Comparison of ENCODE assay signal across 10 mouse cellular contexts in genomic region chr4:141705331-141705730, GRCm38 (mm10). TPM values are rescaled to one million over a fixed set of nuclear protein-coding genes. Genes with fewer than 3 reads are reported as not detected.
DNase-seq lines count a peak whose midpoint lies in the region; ATAC-seq lines count a peak whose summit lies in the region.
"Had no signal": no experiment of that assay in that cellular context is flagged by ENCODE, and none has a peak within 500 bp of the region (broad histone marks: within the 10 kb centered on the region; RNA-seq: fewer than 3 reads in every experiment).

No protein-coding gene starts in this region.

- no peak overlapping the region for H3K4me3 ChIP-seq in forebrain, embryonic 15.5 days
- H3K4me3 ChIP-seq in forebrain, embryonic 12.5 days (replicated peaks): no peak overlapping the region
- H3K4me3 ChIP-seq in heart, embryonic 11.5 days (ENCODE audit: low read depth, low read length): no peak overlapping the region
- H3K4me3 ChIP-seq: neural tube, embryonic 12.5 days had no signal

- peaks cover 69% of the 10 kb centered on the region for H3K36me3 ChIP-seq in forebrain, embryonic 15.5 days
- H3K36me3 ChIP-seq in forebrain, embryonic 12.5 days (replicated peaks): peaks cover 94% of the 10 kb centered on the region
- peaks cover 58% of the 10 kb centered on the region for H3K36me3 ChIP-seq in heart, embryonic 11.5 days (ENCODE audit: control insufficient read depth, insufficient read depth, low read length)

- peak overlapping the region; percentile 61 for H3K27ac ChIP-seq in forebrain, embryonic 15.5 days (replicated peaks)
- no peak overlapping the region for H3K27ac ChIP-seq in forebrain, embryonic 12.5 days
- H3K27ac ChIP-seq in heart, embryonic 11.5 days (ENCODE audit: low read depth, low read length): no peak overlapping the region
- H3K27ac ChIP-seq: neural tube, embryonic 12.5 days had no signal

- DNase-seq in MN1 (ENCODE audit: low spot score): peak; percentile 97
- peak; percentile 32 to 42 for DNase-seq in frontal cortex, postnatal 14 days (ENCODE audit: low spot score in 2 of 2)
- peak; percentile 69 for DNase-seq in lung, postnatal 10 days
- no peak for DNase-seq in ovary, postnatal 10 days (ENCODE audit: low spot score)

- H3K4me2 ChIP-seq in forebrain, embryonic 15.5 days (replicated peaks): no peak overlapping the region
- no peak overlapping the region for H3K4me2 ChIP-seq in forebrain, embryonic 12.5 days
- no peak overlapping the region for H3K4me2 ChIP-seq in heart, embryonic 11.5 days
- H3K4me2 ChIP-seq: neural tube, embryonic 12.5 days had no signal

- 65% methylated on average over 4 of the region's 4 CpGs for WGBS in forebrain, embryonic 15.5 days
- WGBS in forebrain, embryonic 12.5 days: 91% methylated on average over 4 of the region's 4 CpGs
- 79% methylated on average over 4 of the region's 4 CpGs for WGBS in heart, embryonic 11.5 days (ENCODE audit: insufficient replicate concordance)

- no peak overlapping the region for H3K9ac ChIP-seq in forebrain, embryonic 15.5 days (replicated peaks)
- H3K9ac ChIP-seq in forebrain, embryonic 12.5 days: no peak overlapping the region
- no peak overlapping the region for H3K9ac ChIP-seq in heart, embryonic 11.5 days (ENCODE audit: low read depth, low read length)
- H3K9ac ChIP-seq: neural tube, embryonic 12.5 days had no signal

- H3K9me3 ChIP-seq in forebrain, embryonic 15.5 days: no peaks in the 10 kb centered on the region
- no peaks in the 10 kb centered on the region for H3K9me3 ChIP-seq in forebrain, embryonic 12.5 days
- H3K9me3 ChIP-seq in heart, embryonic 11.5 days (replicated peaks; ENCODE audit: control insufficient read depth, low read length): no peaks in the 10 kb centered on the region
- H3K9me3 ChIP-seq: neural tube, embryonic 12.5 days had no signal

- H3K4me1 ChIP-seq in forebrain, embryonic 15.5 days: 0 out of 2 replicates have a peak, but pooled peaks cover 3% of the 10 kb centered on the region
- H3K4me1 ChIP-seq in forebrain, embryonic 12.5 days: no peaks in the 10 kb centered on the region
- no peaks in the 10 kb centered on the region for H3K4me1 ChIP-seq in heart, embryonic 11.5 days (ENCODE audit: control insufficient read depth, insufficient read depth, low read length)
- H3K4me1 ChIP-seq: neural tube, embryonic 12.5 days had no signal

- ATAC-seq in forebrain, embryonic 15.5 days (replicated peaks): peak; percentile 85
- ATAC-seq in forebrain, embryonic 12.5 days (ENCODE audit: low FRiP score): no peak
- no peak for ATAC-seq in granulocyte monocyte progenitor cell, adult 5-6 weeks (replicated peaks; ENCODE audit: poor library complexity, severe bottlenecking)
- no peak for ATAC-seq in heart, embryonic 11.5 days (replicated peaks; ENCODE audit: insufficient number of reproducible peaks, low FRiP score, low TSS enrichment)

- no peaks in the 10 kb centered on the region for H3K27me3 ChIP-seq in forebrain, embryonic 15.5 days
- H3K27me3 ChIP-seq in forebrain, embryonic 12.5 days: no peaks in the 10 kb centered on the region
- H3K27me3 ChIP-seq in heart, embryonic 11.5 days (ENCODE audit: control insufficient read depth, insufficient read depth, low read length): no peaks in the 10 kb centered on the region
- H3K27me3 ChIP-seq: CH12.LX; neural tube, embryonic 12.5 days had no signal

RNA-seq across cellular contexts. Expression of gene Ddi2, which starts 17.9 kb away (rescaled TPM):
- polyA plus RNA-seq in forebrain, embryonic 15.5 days (2015; fragmentation: Nextera tagmentation; extraction: Ambion mirVana): 14.6 and 15.3 TPM in 2 replicates
- 22.8 and 25.3 TPM in 2 replicates for polyA plus RNA-seq in forebrain, embryonic 12.5 days (2016; fragmentation: Nextera tagmentation; extraction: Ambion mirVana)
- total RNA-seq in granulocyte monocyte progenitor cell, adult 5-6 weeks (2014; fragmentation: Nextera tagmentation): 27.4 and 32.9 TPM in 2 replicates
- total RNA-seq in granulocyte monocyte progenitor cell, adult 5-6 weeks (2017): 26.8 and 32.7 TPM in 2 replicates
- 13.5 and 13.7 TPM in 2 replicates for polyA plus RNA-seq in heart, embryonic 11.5 days (2014; fragmentation: Nextera tagmentation; extraction: Ambion mirVana)

RNA-seq across cellular contexts. Expression of gene Rsc1a1, which starts 19.9 kb away (rescaled TPM):
- polyA plus RNA-seq in forebrain, embryonic 15.5 days (2015; fragmentation: Nextera tagmentation; extraction: Ambion mirVana): not detected in 2 replicates
- 0.31 and 1.0 TPM in 2 replicates for polyA plus RNA-seq in forebrain, embryonic 12.5 days (2016; fragmentation: Nextera tagmentation; extraction: Ambion mirVana)
- 6.8 and 15.2 TPM in 2 replicates for total RNA-seq in granulocyte monocyte progenitor cell, adult 5-6 weeks (2014; fragmentation: Nextera tagmentation)
- 9.5 and 11.3 TPM in 2 replicates for total RNA-seq in granulocyte monocyte progenitor cell, adult 5-6 weeks (2017)
- 1.5 TPM in 1 of 2 replicates, not detected in the other for polyA plus RNA-seq in heart, embryonic 11.5 days (2014; fragmentation: Nextera tagmentation; extraction: Ambion mirVana)
- polyA plus RNA-seq: neural tube, embryonic 12.5 days had no signal

RNA-seq across cellular contexts. Expression of gene Plekhm2, which starts 40.6 kb away (rescaled TPM):
- polyA plus RNA-seq in forebrain, embryonic 15.5 days (2015; fragmentation: Nextera tagmentation; extraction: Ambion mirVana): 7.6 TPM in 2 replicates
- 5.2 and 6.6 TPM in 2 replicates for polyA plus RNA-seq in forebrain, embryonic 12.5 days (2016; fragmentation: Nextera tagmentation; extraction: Ambion mirVana)
- total RNA-seq in granulocyte monocyte progenitor cell, adult 5-6 weeks (2014; fragmentation: Nextera tagmentation): 11.5 and 17.0 TPM in 2 replicates
- 7.2 and 11.2 TPM in 2 replicates for total RNA-seq in granulocyte monocyte progenitor cell, adult 5-6 weeks (2017)
- 3.5 and 3.9 TPM in 2 replicates for polyA plus RNA-seq in heart, embryonic 11.5 days (2014; fragmentation: Nextera tagmentation; extraction: Ambion mirVana)

RNA-seq across cellular contexts. Expression of gene Agmat, which starts 41.1 kb away (rescaled TPM):
- polyA plus RNA-seq in forebrain, embryonic 15.5 days (2015; fragmentation: Nextera tagmentation; extraction: Ambion mirVana): not detected in 2 replicates
- not detected in 2 replicates for polyA plus RNA-seq in forebrain, embryonic 12.5 days (2016; fragmentation: Nextera tagmentation; extraction: Ambion mirVana)
- total RNA-seq in granulocyte monocyte progenitor cell, adult 5-6 weeks (2014; fragmentation: Nextera tagmentation): not detected in 2 replicates
- not detected in 2 replicates for total RNA-seq in granulocyte monocyte progenitor cell, adult 5-6 weeks (2017)
- 0.80 and 1.0 TPM in 2 replicates for polyA plus RNA-seq in heart, embryonic 11.5 days (2014; fragmentation: Nextera tagmentation; extraction: Ambion mirVana)
- total RNA-seq: CH12.LX had no signal
- polyA plus RNA-seq: neural tube, embryonic 12.5 days had no signal
